Mouse (Mus musculus): ENCODE results near the gene Ccdc85c.

DNA sequence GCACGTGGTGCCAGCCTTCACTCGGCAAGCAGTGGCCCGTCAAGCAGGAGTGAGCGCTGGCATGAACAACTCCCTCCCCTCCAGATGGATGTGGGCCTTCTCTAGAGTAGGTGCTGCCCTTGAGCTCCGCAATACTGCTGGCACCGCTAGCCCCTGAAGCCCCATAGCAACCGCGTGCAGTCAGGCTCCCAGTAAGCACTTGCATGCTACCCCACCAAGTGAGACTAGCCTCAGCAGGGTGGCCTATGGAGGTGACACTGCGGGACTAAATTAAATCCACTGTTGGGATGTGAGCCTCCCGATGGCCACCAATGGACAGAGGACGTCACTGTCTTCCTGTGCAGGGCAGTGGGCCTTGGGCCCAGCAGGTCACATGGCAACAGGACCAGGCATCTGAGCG is 54.6 kb downstream of the Ccdc85c start:
- no peak for TF ChIP-seq POLR2A (IDR thresholded peaks at IDR 0.05; ENCODE audit: extremely low read depth, insufficient read depth, low read length)
- no peak for TF ChIP-seq CTCF (IDR thresholded peaks at IDR 0.05; ENCODE audit: extremely low read depth, insufficient read depth, low read length)
